Mouse (Mus musculus) right cerebral cortex, adult 18-20 months (tissue): Measurements from ENCODE around the gene Klhl9.

Experiments
- DNase-seq: peaks from one replicate; pipeline ENCODE4 v3.0.0; 2022; ENCODE audit warnings: mixed read lengths

The Klhl9 gene

GRCm38 (mm10) chr4:88714281-88714680 lies 8.0 kb downstream of the Klhl9 start:
- DNase-seq = no peak

- no peak for DNase-seq
These were observed 15.0 kb downstream of the Klhl9 start for GRCm38 (mm10) chr4:88707128-88707826.

GRCm38 (mm10) chr4:88705924-88706323 lies 16.3 kb downstream of the Klhl9 start:
- DNase-seq = no peak

GRCm38 (mm10) chr4:88699301-88699700 lies 23.0 kb downstream of the Klhl9 start:
- no peak for DNase-seq

- DNase-seq = no peak
These were observed 23.5 kb downstream of the Klhl9 start for GRCm38 (mm10) chr4:88698781-88699180.

- no peak for DNase-seq
These were observed 24.5 kb downstream of the Klhl9 start for GRCm38 (mm10) chr4:88697753-88698152.

- DNase-seq = no peak
These were observed 25.2 kb downstream of the Klhl9 start for GRCm38 (mm10) chr4:88697108-88697507.

- DNase-seq = peak; percentile 57
These were observed 25.9 kb downstream of the Klhl9 start for GRCm38 (mm10) chr4:88696237-88696884.

GRCm38 (mm10) chr4:88693392-88693791 lies 28.9 kb downstream of the Klhl9 start:
- DNase-seq = no peak

GRCm38 (mm10) chr4:88692537-88692936 lies 29.7 kb downstream of the Klhl9 start:
- DNase-seq = no peak

GRCm38 (mm10) chr4:88691259-88691658 lies 31.0 kb downstream of the Klhl9 start, which contains the start of gene Ifnab:
Gene Ifnab, minus strand, starts transcription at chr4:88691359.
- DNase-seq = no peak

- no peak for DNase-seq
These were observed 38.5 kb downstream of the Klhl9 start, which contains the start of gene Ifna2 for GRCm38 (mm10) chr4:88683812-88684211. Gene Ifna2, minus strand, starts transcription at chr4:88683912.

- no peak for DNase-seq
These were observed 40.9 kb downstream of the Klhl9 start for GRCm38 (mm10) chr4:88681353-88681752.

GRCm38 (mm10) chr4:88680362-88680761 lies 41.9 kb downstream of the Klhl9 start:
- DNase-seq = peak; percentile 8

- DNase-seq = no peak
These were observed 45.4 kb downstream of the Klhl9 start, which contains the start of gene Ifna16 for GRCm38 (mm10) chr4:88676824-88677223. Gene Ifna16, minus strand, starts transcription at chr4:88676924.
